Mouse (Mus musculus): ENCODE measurements around the gene Lamb3. TPM values are rescaled to one million over a fixed set of nuclear protein-coding genes. Genes with fewer than 3 reads are reported as not detected.

Gene Lamb3
- polyA plus RNA-seq, 2 experiments from 2014 or later, result 17.1 to 18.9 TPM

- ATAC-seq, result no peak
Observed at GRCm38 (mm10) chr1:193389505-193389904, 182.0 kb downstream of the Lamb3 start.

- no peak for ATAC-seq
Observed at GRCm38 (mm10) chr1:193390004-193390403, 182.5 kb downstream of the Lamb3 start.

GRCm38 (mm10) chr1:193392266-193392665 lies 184.8 kb downstream of the Lamb3 start:
- no peak for ATAC-seq

Other genes starting within 250 kb of the Lamb3 start
- gene Syt14, start 171.9 kb upstream of the Lamb3 start, polyA plus RNA-seq (2017; shearing (Covaris generic)), result under 1 TPM; 0.12 to 0.25 TPM
- 1 to 10 TPM; 6.8 to 7.1 TPM for gene Diexf, start 77.4 kb upstream of the Lamb3 start, polyA plus RNA-seq (2017; shearing (Covaris generic))
- 1 to 10 TPM; 3.5 to 5.9 TPM for gene Irf6, start 54.6 kb upstream of the Lamb3 start, polyA plus RNA-seq (2017; shearing (Covaris generic))
- 10 to 100 TPM in 1 of 2 experiments, 1 to 10 TPM in 1; 9.8 to 16.4 TPM for gene A130010J15Rik, start 39.7 kb upstream of the Lamb3 start, polyA plus RNA-seq (2017; shearing (Covaris generic))
- 100 to 1,000 TPM; 269 to 282 TPM for gene Traf3ip3, start 6.0 kb upstream of the Lamb3 start, polyA plus RNA-seq (2017; shearing (Covaris generic))
- 100 to 1,000 TPM; 194 to 217 TPM for gene Hsd11b1, start 56.4 kb downstream of the Lamb3 start, polyA plus RNA-seq (2017; shearing (Covaris generic))
- gene G0s2, start 65.5 kb downstream of the Lamb3 start, polyA plus RNA-seq (2017; shearing (Covaris generic)), result under 1 TPM; 0.61 to 0.78 TPM
- gene Camk1g, start 162.6 kb downstream of the Lamb3 start, polyA plus RNA-seq (2017; shearing (Covaris generic)), result not detected

All from activated CD4-positive, CD25-positive, alpha-beta regulatory T cell, adult 4 months (primary cell).